Mouse (Mus musculus): ENCODE measurements at regions not wholly inside any gene's neighbourhood (a gene's known extent, or its start where the extent isn't known, plus 50 kb on each side); places are given as distances from the start of the nearest gene placed in this dataset.
A peak's percentile ranks its signal among the peaks of the same experiment; 100 is the strongest.
"Not testable (repeated sequence)": the region's sequence is repeated elsewhere in the genome, so short reads cannot be mapped to it uniquely, and the experiment has no call there.

GRCm38 (mm10) chr10:43672490-43672889, 94.4 kb downstream of the Cd24a start:
- no peak for DNase-seq

GRCm38 (mm10) chr10:43674749-43675148, 96.7 kb downstream of the Cd24a start:
- DNase-seq = no peak

GRCm38 (mm10) chr10:43675495-43675894, 97.4 kb downstream of the Cd24a start:
- DNase-seq = not testable (repeated sequence)

- no peak for DNase-seq
These were observed 98.2 kb downstream of the Cd24a start for GRCm38 (mm10) chr10:43676289-43676688.

- peak; percentile 16 for DNase-seq
These were observed 106.4 kb downstream of the Cd24a start for GRCm38 (mm10) chr10:43684247-43685033.

GRCm38 (mm10) chr10:43689161-43689913, 111.3 kb downstream of the Cd24a start:
- peak; percentile 15 for DNase-seq

GRCm38 (mm10) chr10:43689914-43690316, 111.8 kb downstream of the Cd24a start:
- DNase-seq = no peak

GRCm38 (mm10) chr10:43693974-43694373, 115.9 kb downstream of the Cd24a start:
- no peak for DNase-seq

GRCm38 (mm10) chr10:43694508-43694907, 116.4 kb downstream of the Cd24a start:
- no peak for DNase-seq

GRCm38 (mm10) chr10:43695470-43695869, 117.4 kb downstream of the Cd24a start:
- no peak for DNase-seq

- no peak for DNase-seq
These were observed 119.8 kb downstream of the Cd24a start for GRCm38 (mm10) chr10:43697917-43698316.

- DNase-seq = no peak
These were observed 122.5 kb downstream of the Cd24a start for GRCm38 (mm10) chr10:43700371-43701289.

GRCm38 (mm10) chr10:43702895-43703294, 124.8 kb downstream of the Cd24a start:
- DNase-seq = no peak

- DNase-seq = no peak
These were observed 128.2 kb downstream of the Cd24a start for GRCm38 (mm10) chr10:43706001-43706988.

- DNase-seq = no peak
These were observed 128.9 kb downstream of the Cd24a start for GRCm38 (mm10) chr10:43707011-43707410.

GRCm38 (mm10) chr10:43707821-43708373, 129.8 kb downstream of the Cd24a start:
- no peak for DNase-seq

- DNase-seq = no peak
These were observed 131.4 kb downstream of the Cd24a start for GRCm38 (mm10) chr10:43709278-43710033.

- DNase-seq = no peak
These were observed 132.3 kb downstream of the Cd24a start for GRCm38 (mm10) chr10:43710186-43710885.

GRCm38 (mm10) chr10:43710886-43711256, 132.8 kb downstream of the Cd24a start:
- no peak for DNase-seq

GRCm38 (mm10) chr10:43712657-43713056, 134.6 kb downstream of the Cd24a start:
- DNase-seq = no peak
